Mouse (Mus musculus) MEL (cell line): ENCODE measurements around the gene Sfxn1. TPM values are rescaled to one million over a fixed set of nuclear protein-coding genes. Genes with fewer than 3 reads are reported as not detected.

Source experiments
- DNase-seq: peaks from one replicate; pipeline ENCODE4 v3.0.0; 2011; ENCODE audit warnings: low read depth, low spot score
- H3K27ac ChIP-seq: 2 replicates; pipeline ENCODE4 v1.5.1; 2012; ENCODE audit warnings: low read depth, mild to moderate bottlenecking, control low read depth, low read length, moderate library complexity; ENCODE audit not compliant: control insufficient read depth
- H3K27me3 ChIP-seq, 2 experiments: fragments of 150-350 bp in 1 of 2; sonication (generic) in 1 of 2; 2 replicates each; pipeline ENCODE4 v1.6.1; 2012; ENCODE audit warnings: low read length in 2 of 2, mild to moderate bottlenecking in 2 of 2, improper control_type of control experiment in 1 of 2, moderate library complexity in 1 of 2; ENCODE audit not compliant: insufficient read depth in 2 of 2, control insufficient read depth in 1 of 2
- H3K36me3 ChIP-seq, 2 experiments: 2 replicates each; pipeline ENCODE4 v1.6.1; 2012 to 2014; ENCODE audit warnings: low read length in 2 of 2, improper control_type of control experiment in 1 of 2, inconsistent platforms in 1 of 2, mild to moderate bottlenecking in 1 of 2; ENCODE audit not compliant: insufficient read depth in 2 of 2, control insufficient read depth in 1 of 2
- H3K4me1 ChIP-seq, 2 experiments: fragments of 150-350 bp in 1 of 2; sonication (generic) in 1 of 2; 2 replicates each; pipeline ENCODE4 v1.6.1; 2012; ENCODE audit warnings: low read length in 2 of 2, improper control_type of control experiment in 1 of 2, mild to moderate bottlenecking in 1 of 2; ENCODE audit not compliant: insufficient read depth in 2 of 2, control insufficient read depth in 1 of 2
- H3K4me3 ChIP-seq, 2 experiments: fragments of 150-350 bp in 1 of 2; sonication (generic) in 1 of 2; 2 replicates each; pipeline ENCODE4 v1.5.1; 2012; ENCODE audit warnings: low read depth in 2 of 2, low read length in 2 of 2, mild to moderate bottlenecking in 2 of 2, moderate library complexity in 2 of 2, control low read depth in 1 of 2, improper control_type of control experiment in 1 of 2; ENCODE audit not compliant: control insufficient read depth in 1 of 2, insufficient read depth in 1 of 2
- H3K79me2 ChIP-seq: 2 replicates; pipeline ENCODE4 v1.6.1; 2012; ENCODE audit warnings: mild to moderate bottlenecking, low read length, moderate library complexity; ENCODE audit not compliant: control insufficient read depth, poor library complexity, insufficient read depth
- H3K9ac ChIP-seq: 2 replicates; pipeline ENCODE4 v1.6.1; 2012; ENCODE audit warnings: low read depth, mild to moderate bottlenecking, control low read depth, low read length, moderate library complexity; ENCODE audit not compliant: control insufficient read depth, poor library complexity, severe bottlenecking
- H3K9me3 ChIP-seq: fragments of 150-350 bp; sonication (generic); replicated peaks from 2 replicates; pipeline ENCODE4 v1.6.1; 2012; ENCODE audit warnings: mild to moderate bottlenecking, low read length, improper control_type of control experiment, moderate library complexity; ENCODE audit not compliant: insufficient read depth
- E2F4 ChIP-seq: IDR thresholded peaks from 2 replicates; pipeline ENCODE4 v1.6.1; 2011; ENCODE audit warnings: low read depth, low read length, improper control_type of control experiment, borderline replicate concordance
- ELF1 ChIP-seq: IDR thresholded peaks from 2 replicates; pipeline ENCODE4 v1.6.1; 2014; ENCODE audit warnings: low read depth, mild to moderate bottlenecking, inconsistent platforms, low read length, improper control_type of control experiment, moderate library complexity
- EP300 ChIP-seq, 2 experiments: IDR thresholded peaks; 2 replicates each; pipeline ENCODE4 v1.6.1; 2011; ENCODE audit warnings: improper control_type of control experiment in 2 of 2, low read length in 2 of 2, low read depth in 1 of 2, mild to moderate bottlenecking in 1 of 2
- GABPA ChIP-seq: IDR thresholded peaks from 2 replicates; pipeline ENCODE4 v1.6.1; 2012; ENCODE audit warnings: low read depth, mild to moderate bottlenecking, inconsistent platforms, low read length, improper control_type of control experiment, moderate library complexity
- HCFC1 ChIP-seq: IDR thresholded peaks from 2 replicates; pipeline ENCODE4 v1.6.1; 2012; ENCODE audit warnings: low read depth, mild to moderate bottlenecking, inconsistent platforms, low read length, improper control_type of control experiment, moderate library complexity
- KAT2A ChIP-seq: conservative IDR thresholded peaks from 2 replicates; pipeline ENCODE4 v1.6.1; 2012; ENCODE audit warnings: low read depth, low read length, improper control_type of control experiment, inconsistent platforms
- MEF2A ChIP-seq: IDR thresholded peaks from 2 replicates; pipeline ENCODE4 v1.6.1; 2014; ENCODE audit warnings: low read depth, mild to moderate bottlenecking, inconsistent platforms, low read length, improper control_type of control experiment; ENCODE audit not compliant: poor library complexity, insufficient replicate concordance, severe bottlenecking; ENCODE audit errors: extremely low read depth
- MYC ChIP-seq: IDR thresholded peaks from 2 replicates; pipeline ENCODE4 v1.6.1; 2011; ENCODE audit warnings: low read depth, mild to moderate bottlenecking, low read length, improper control_type of control experiment, moderate library complexity
- POLR2A ChIP-seq, 2 experiments: IDR thresholded peaks; 2 replicates each; pipeline ENCODE4 v1.6.1; 2011 to 2012; ENCODE audit warnings: low read length in 2 of 2, mild to moderate bottlenecking in 2 of 2, control low read depth in 1 of 2, improper control_type of control experiment in 1 of 2, low read depth in 1 of 2, moderate library complexity in 1 of 2; ENCODE audit not compliant: control insufficient read depth in 1 of 2, insufficient read depth in 1 of 2, poor library complexity in 1 of 2
- POLR2AphosphoS2 ChIP-seq: IDR thresholded peaks from 2 replicates; pipeline ENCODE4 v1.6.1; 2011; ENCODE audit warnings: low read length, improper control_type of control experiment
- RAD21 ChIP-seq: IDR thresholded peaks from 2 replicates; pipeline ENCODE4 v1.6.1; 2011; ENCODE audit warnings: mild to moderate bottlenecking, low read depth, low read length, improper control_type of control experiment
- RCOR1 ChIP-seq: IDR thresholded peaks from 2 replicates; pipeline ENCODE4 v1.6.1; 2012; ENCODE audit warnings: low read depth, mild to moderate bottlenecking, inconsistent platforms, low read length, improper control_type of control experiment
- TAL1 ChIP-seq: IDR thresholded peaks from 2 replicates; pipeline ENCODE4 v1.6.1; 2012; ENCODE audit warnings: mild to moderate bottlenecking, inconsistent platforms, low read length, moderate library complexity, mixed read lengths
- UBTF ChIP-seq: IDR thresholded peaks from 2 replicates; pipeline ENCODE4 v1.6.1; 2012; ENCODE audit warnings: low read depth, mild to moderate bottlenecking, inconsistent platforms, low read length, improper control_type of control experiment, moderate library complexity, borderline replicate concordance; ENCODE audit not compliant: insufficient read depth
- USF2 ChIP-seq, 2 experiments: IDR thresholded peaks; 2 replicates each; pipeline ENCODE4 v1.6.1; 2011 to 2012; ENCODE audit warnings: improper control_type of control experiment in 2 of 2, low read length in 2 of 2, borderline replicate concordance in 1 of 2, inconsistent platforms in 1 of 2, low read depth in 1 of 2, mild to moderate bottlenecking in 1 of 2; ENCODE audit not compliant: insufficient read depth in 1 of 2
- ZKSCAN1 ChIP-seq: IDR thresholded peaks from 2 replicates; pipeline ENCODE4 v1.6.1; 2012; ENCODE audit warnings: low read depth, mild to moderate bottlenecking, inconsistent platforms, low read length, improper control_type of control experiment, moderate library complexity
- ZNF384 ChIP-seq: IDR thresholded peaks from 2 replicates; pipeline ENCODE4 v1.6.1; 2012; ENCODE audit warnings: low read depth, mild to moderate bottlenecking, inconsistent platforms, low read length, improper control_type of control experiment
- polyA plus RNA-seq, 2 experiments: library from polyadenylated mRNA; stranded (reverse) in 1 of 2; unstranded in 1 of 2; fragments of >175 nt in 1 of 2; fragments of >200 nt in 1 of 2; gene quantifications; 2 replicates each; pipeline versions ENCODE4 v1.2.1 to v1.2.4; 2012; ENCODE audit warnings: low replicate concordance in 2 of 2, low read depth in 1 of 2; ENCODE audit not compliant: insufficient read length in 2 of 2, insufficient read depth in 1 of 2, missing spikeins in 1 of 2
- total RNA-seq: library from RNA; depleted of rRNA; stranded (reverse); fragments of 300-350 nt; gene quantifications from 2 replicates; pipeline ENCODE4 v1.2.3, GENCODE M21; 2012

Gene Sfxn1
- total and polyA plus RNA-seq, 3 experiments = 42.8 to 74.6 TPM; not detected in 1

DNA sequence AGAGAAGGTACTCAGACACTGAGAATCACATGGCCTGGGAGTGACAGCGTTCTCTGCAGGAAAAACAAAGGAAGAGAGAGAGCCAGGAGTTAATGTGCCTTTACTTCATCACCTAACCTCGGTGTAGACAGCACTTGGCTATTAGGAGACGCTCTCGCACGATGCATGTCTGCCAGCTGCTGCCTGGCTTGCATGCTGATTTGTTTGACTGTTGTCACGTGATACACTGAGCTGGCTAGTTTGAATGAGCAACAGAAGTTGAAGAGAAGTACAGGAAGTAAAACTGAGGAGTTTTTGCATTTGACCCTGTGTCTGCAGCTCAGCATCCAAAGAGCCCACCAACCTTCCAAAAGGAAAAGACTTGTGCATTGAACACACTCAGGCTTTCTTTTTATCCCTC is 23.3 kb downstream of the Sfxn1 start:
- Histone ChIP-seq H3K27me3 (no peaks in the 10 kb centered on the region), H3K79me2 (no peaks in the 10 kb centered on the region), H3K36me3 (peaks cover 3 to 37% of the 10 kb centered on the region in 2 experiments; a peak in 3 of 4 replicates), H3K27ac (no peak overlapping the region), H3K4me1 (no peaks in the 10 kb centered on the region), H3K9me3 (no peaks in the 10 kb centered on the region), H3K4me3 (no peak overlapping the region), H3K9ac (no peak overlapping the region)
- no peak for TF ChIP-seq POLR2AphosphoS2
- no peak for TF ChIP-seq HCFC1
- TF ChIP-seq UBTF = no peak
- TF ChIP-seq EP300 (IDR thresholded peaks at IDR 0.05; ENCODE audit: low read depth in 1 of 2, low read length in 2 of 2) = no peak
- TF ChIP-seq ZKSCAN1 = no peak
- TF ChIP-seq ELF1 = no peak
- TF ChIP-seq MEF2A = no peak
- no peak for TF ChIP-seq MYC
- DNase-seq = no peak

DNA sequence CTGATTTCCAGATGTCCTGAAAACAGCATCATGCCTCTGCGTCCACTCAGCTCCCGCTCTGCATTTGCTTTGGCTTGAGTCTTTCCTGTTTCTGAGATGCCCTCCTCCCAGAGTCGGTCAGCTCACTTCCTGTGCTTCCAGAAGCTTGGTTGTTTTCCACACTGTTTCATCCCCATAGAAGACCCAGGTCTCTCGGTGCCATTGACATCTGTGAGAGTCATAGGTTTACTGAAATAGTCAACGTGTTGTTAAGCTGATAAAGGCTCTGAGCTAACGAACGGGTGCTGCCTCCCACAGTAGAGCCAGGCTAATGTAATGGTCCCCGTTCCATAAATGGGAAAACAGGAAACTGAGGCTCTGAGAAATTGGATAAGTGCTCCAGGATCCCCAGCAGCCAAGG is 24.1 kb downstream of the Sfxn1 start:
- H3K4me1 ChIP-seq = peaks cover 0 to 3% of the 10 kb centered on the region in 2 experiments; a peak in 2 of 4 replicates
- no peaks in the 10 kb centered on the region for H3K79me2 ChIP-seq
- H3K4me3 ChIP-seq = no peak overlapping the region
- H3K36me3 ChIP-seq = peaks cover 9 to 39% of the 10 kb centered on the region in 2 experiments
- TF ChIP-seq ZNF384 (no peak), RAD21 (no peak), ZKSCAN1 (no peak), POLR2A (IDR thresholded peaks at IDR 0.05; ENCODE audit: control insufficient read depth in 1 of 2, insufficient read depth in 1 of 2, low read depth in 1 of 2, low read length in 2 of 2, poor library complexity in 1 of 2) (no peak), USF2 (IDR thresholded peaks at IDR 0.05; ENCODE audit: borderline replicate concordance in 1 of 2, insufficient read depth in 1 of 2, low read depth in 1 of 2, low read length in 2 of 2) (no peak), KAT2A (no peak), E2F4 (no peak), TAL1 (no peak), RCOR1 (no peak), UBTF (no peak), GABPA (no peak)
- DNase-seq = no peak
- no peaks in the 10 kb centered on the region for H3K27me3 ChIP-seq
- no peak overlapping the region for H3K27ac ChIP-seq
- H3K9ac ChIP-seq = no peak overlapping the region
- no peaks in the 10 kb centered on the region for H3K9me3 ChIP-seq
